Mouse (Mus musculus): ENCODE results near the gene Rnf128. TPM values are rescaled to one million over a fixed set of nuclear protein-coding genes. Genes with fewer than 3 reads are reported as not detected.

Gene Rnf128
- polyA plus RNA-seq, 2 experiments, result 13.6 to 41.4 TPM

GRCm38 (mm10) chrX:139652226-139652625, 89.1 kb downstream of the Rnf128 start:
- 70% methylated on average over 5 of the region's 5 CpGs for WGBS (ENCODE audit: insufficient replicate concordance)
- no peak for DNase-seq (ENCODE audit: low read depth in 3 of 3, low spot score in 3 of 3)
- Histone ChIP-seq H3K9ac (replicated peaks) (no peak overlapping the region), H3K36me3 (replicated peaks; ENCODE audit: control insufficient read depth, insufficient read depth, low read depth) (no peaks in the 10 kb centered on the region), H3K9me3 (ENCODE audit: control insufficient read depth, low read length) (no peaks in the 10 kb centered on the region), H3K27ac (no peak overlapping the region), H3K27me3 (ENCODE audit: control insufficient read depth, insufficient read depth, low read length) (no peaks in the 10 kb centered on the region), H3K4me3 (ENCODE audit: insufficient read depth in 1 of 2, low read depth in 2 of 2, low read length in 2 of 2) (no peak overlapping the region), H3K4me2 (ENCODE audit: low read depth) (no peak overlapping the region), H3K4me1 (replicated peaks; ENCODE audit: control insufficient read depth in 2 of 2, insufficient read depth in 2 of 2, low read length in 1 of 2) (peaks cover 3 to 7% of the 10 kb centered on the region in 2 experiments; a peak in 3 of 4 replicates)
- ATAC-seq (ENCODE audit: insufficient read depth), result no peak
- TF ChIP-seq EP300 (IDR thresholded peaks at IDR 0.05; ENCODE audit: low read depth), result no peak
- TF ChIP-seq CTCF (IDR thresholded peaks at IDR 0.05; ENCODE audit: low read depth), result no peak

GRCm38 (mm10) chrX:139653292-139653691, 90.2 kb downstream of the Rnf128 start:
- 11% methylated on average over 3 of the region's 3 CpGs for WGBS (ENCODE audit: insufficient replicate concordance)
- H3K27me3 ChIP-seq (ENCODE audit: control insufficient read depth, insufficient read depth, low read length), result no peaks in the 10 kb centered on the region
- no peak overlapping the region for H3K4me3 ChIP-seq (ENCODE audit: insufficient read depth in 1 of 2, low read depth in 2 of 2, low read length in 2 of 2)
- TF ChIP-seq EP300 (IDR thresholded peaks at IDR 0.05; ENCODE audit: low read depth), result peak; percentile 34; the same call in 1 of the 2 replicates
- TF ChIP-seq CTCF (IDR thresholded peaks at IDR 0.05; ENCODE audit: low read depth), result no peak
- H3K9me3 ChIP-seq (ENCODE audit: control insufficient read depth, low read length), result no peaks in the 10 kb centered on the region
- peaks cover 3 to 7% of the 10 kb centered on the region in 2 experiments; a peak in 3 of 4 replicates for H3K4me1 ChIP-seq (replicated peaks; ENCODE audit: control insufficient read depth in 2 of 2, insufficient read depth in 2 of 2, low read length in 1 of 2)
- DNase-seq (ENCODE audit: low read depth in 3 of 3, low spot score in 3 of 3) (peak; percentile 24 to 34 (median 31)), ATAC-seq (ENCODE audit: insufficient read depth) (peak; percentile 76; the same call in 1 of the 2 replicates)
- H3K9ac ChIP-seq (replicated peaks), result no peak overlapping the region
- no peaks in the 10 kb centered on the region for H3K36me3 ChIP-seq (replicated peaks; ENCODE audit: control insufficient read depth, insufficient read depth, low read depth)
- H3K4me2 ChIP-seq (ENCODE audit: low read depth), result no peak overlapping the region; the same call in 1 of the 2 replicates
- H3K27ac ChIP-seq, result no peak overlapping the region

- peaks cover 3 to 7% of the 10 kb centered on the region in 2 experiments; a peak in 3 of 4 replicates for H3K4me1 ChIP-seq (replicated peaks; ENCODE audit: control insufficient read depth in 2 of 2, insufficient read depth in 2 of 2, low read length in 1 of 2)
- no peak overlapping the region for H3K4me3 ChIP-seq (ENCODE audit: insufficient read depth in 1 of 2, low read depth in 2 of 2, low read length in 2 of 2)
- whole genome bisulfite sequencing (ENCODE audit: insufficient replicate concordance), result 37% methylated on average over 5 of the region's 5 CpGs
- no peaks in the 10 kb centered on the region for H3K27me3 ChIP-seq (ENCODE audit: control insufficient read depth, insufficient read depth, low read length)
- H3K27ac ChIP-seq, result no peak overlapping the region
- ATAC-seq (ENCODE audit: insufficient read depth), result peak; percentile 78
- H3K36me3 ChIP-seq (replicated peaks; ENCODE audit: control insufficient read depth, insufficient read depth, low read depth), result no peaks in the 10 kb centered on the region
- no peak overlapping the region for H3K4me2 ChIP-seq (ENCODE audit: low read depth)
- TF ChIP-seq EP300 (IDR thresholded peaks at IDR 0.05; ENCODE audit: low read depth) (no peak), CTCF (IDR thresholded peaks at IDR 0.05; ENCODE audit: low read depth) (no peak)
- H3K9me3 ChIP-seq (ENCODE audit: control insufficient read depth, low read length), result no peaks in the 10 kb centered on the region
- DNase-seq (ENCODE audit: low read depth in 3 of 3, low spot score in 3 of 3), result peak in 2 of 3 experiments; percentile 19 to 24
- no peak overlapping the region for H3K9ac ChIP-seq (replicated peaks)
Observed at GRCm38 (mm10) chrX:139654350-139655063, 91.4 kb downstream of the Rnf128 start.

GRCm38 (mm10) chrX:139662111-139662510, 99.0 kb downstream of the Rnf128 start:
- ATAC-seq (ENCODE audit: insufficient read depth) (no peak), DNase-seq (ENCODE audit: low read depth in 3 of 3, low spot score in 3 of 3) (no peak)
- Histone ChIP-seq H3K36me3 (replicated peaks; ENCODE audit: control insufficient read depth, insufficient read depth, low read depth) (no peaks in the 10 kb centered on the region), H3K27me3 (ENCODE audit: control insufficient read depth, insufficient read depth, low read length) (no peaks in the 10 kb centered on the region), H3K4me2 (ENCODE audit: low read depth) (no peak overlapping the region), H3K4me1 (replicated peaks; ENCODE audit: control insufficient read depth in 2 of 2, insufficient read depth in 2 of 2, low read length in 1 of 2) (no peaks in the 10 kb centered on the region), H3K9me3 (ENCODE audit: control insufficient read depth, low read length) (no peaks in the 10 kb centered on the region), H3K9ac (replicated peaks) (no peak overlapping the region), H3K4me3 (ENCODE audit: insufficient read depth in 1 of 2, low read depth in 2 of 2, low read length in 2 of 2) (no peak overlapping the region), H3K27ac (no peak overlapping the region)
- peak; percentile 27; the same call in 1 of the 2 replicates for TF ChIP-seq CTCF (IDR thresholded peaks at IDR 0.05; ENCODE audit: low read depth)
- no peak for TF ChIP-seq EP300 (IDR thresholded peaks at IDR 0.05; ENCODE audit: low read depth)
- 44% methylated on average over 1 of the region's 1 CpGs for WGBS (ENCODE audit: insufficient replicate concordance)

GRCm38 (mm10) chrX:139665829-139666228, 102.7 kb downstream of the Rnf128 start:
- Histone ChIP-seq H3K36me3 (replicated peaks; ENCODE audit: control insufficient read depth, insufficient read depth, low read depth) (no peaks in the 10 kb centered on the region), H3K4me2 (ENCODE audit: low read depth) (no peak overlapping the region), H3K4me1 (replicated peaks; ENCODE audit: control insufficient read depth in 2 of 2, insufficient read depth in 2 of 2, low read length in 1 of 2) (no peaks in the 10 kb centered on the region), H3K27me3 (ENCODE audit: control insufficient read depth, insufficient read depth, low read length) (no peaks in the 10 kb centered on the region), H3K9ac (replicated peaks) (no peak overlapping the region), H3K9me3 (ENCODE audit: control insufficient read depth, low read length) (no peaks in the 10 kb centered on the region), H3K27ac (no peak overlapping the region), H3K4me3 (ENCODE audit: insufficient read depth in 1 of 2, low read depth in 2 of 2, low read length in 2 of 2) (no peak overlapping the region)
- TF ChIP-seq CTCF (IDR thresholded peaks at IDR 0.05; ENCODE audit: low read depth), result no peak
- DNase-seq (ENCODE audit: low read depth in 3 of 3, low spot score in 3 of 3), result no peak
- no peak for ATAC-seq (ENCODE audit: insufficient read depth)
- 70% methylated on average over 2 of the region's 2 CpGs for WGBS (ENCODE audit: insufficient replicate concordance)
